Mouse (Mus musculus) adrenal gland, adult 18-20 months (tissue): Measurements from ENCODE around the gene Urgcp. TPM values are rescaled to one million over a fixed set of nuclear protein-coding genes. Genes with fewer than 3 reads are reported as not detected.

Source experiments
- DNase-seq, 2 experiments: peaks; one replicate each; pipeline ENCODE4 v3.0.0; 2021 to 2022; ENCODE audit warnings: low spot score in 2 of 2
- total RNA-seq, 2 experiments: library from RNA; stranded (reverse); gene quantifications; 1 replicate in 1 of 2; 2 replicates in 1 of 2; pipeline ENCODE4 v1.2.3; 2021

Gene Urgcp
- total RNA-seq, 2 experiments from 2014 or later: 70.4 to 74.7 TPM

GRCm38 (mm10) chr11:5788056-5789014, 26.2 kb upstream of the Urgcp start, which contains the start of gene Dbnl:
Gene Dbnl, plus strand, starts transcription at chr11:5788488.
- DNase-seq: peak; percentile 94 to 95

GRCm38 (mm10) chr11:5787671-5788055, 25.5 kb upstream of the Urgcp start:
- no peak for DNase-seq

DNA sequence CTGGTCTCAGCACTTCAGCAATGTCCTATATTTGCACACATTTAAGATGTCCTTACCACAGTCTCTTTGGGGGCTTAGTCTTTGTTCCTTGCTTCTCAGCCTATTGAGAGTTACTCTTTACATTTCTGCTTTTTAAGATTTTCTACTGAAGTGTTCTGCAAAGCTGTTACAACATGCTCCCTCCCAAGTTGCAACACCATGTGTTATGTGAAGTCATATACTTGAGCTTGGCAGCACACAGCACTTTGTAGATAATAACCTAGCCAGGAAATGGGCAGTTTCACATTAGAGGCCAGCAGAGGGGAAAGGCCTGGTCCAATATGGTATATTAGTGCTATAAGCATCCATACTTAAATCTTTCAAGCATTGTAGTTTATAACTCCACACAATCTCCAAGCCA, 23.6 kb upstream of the Urgcp start:
- no peak for DNase-seq

DNA sequence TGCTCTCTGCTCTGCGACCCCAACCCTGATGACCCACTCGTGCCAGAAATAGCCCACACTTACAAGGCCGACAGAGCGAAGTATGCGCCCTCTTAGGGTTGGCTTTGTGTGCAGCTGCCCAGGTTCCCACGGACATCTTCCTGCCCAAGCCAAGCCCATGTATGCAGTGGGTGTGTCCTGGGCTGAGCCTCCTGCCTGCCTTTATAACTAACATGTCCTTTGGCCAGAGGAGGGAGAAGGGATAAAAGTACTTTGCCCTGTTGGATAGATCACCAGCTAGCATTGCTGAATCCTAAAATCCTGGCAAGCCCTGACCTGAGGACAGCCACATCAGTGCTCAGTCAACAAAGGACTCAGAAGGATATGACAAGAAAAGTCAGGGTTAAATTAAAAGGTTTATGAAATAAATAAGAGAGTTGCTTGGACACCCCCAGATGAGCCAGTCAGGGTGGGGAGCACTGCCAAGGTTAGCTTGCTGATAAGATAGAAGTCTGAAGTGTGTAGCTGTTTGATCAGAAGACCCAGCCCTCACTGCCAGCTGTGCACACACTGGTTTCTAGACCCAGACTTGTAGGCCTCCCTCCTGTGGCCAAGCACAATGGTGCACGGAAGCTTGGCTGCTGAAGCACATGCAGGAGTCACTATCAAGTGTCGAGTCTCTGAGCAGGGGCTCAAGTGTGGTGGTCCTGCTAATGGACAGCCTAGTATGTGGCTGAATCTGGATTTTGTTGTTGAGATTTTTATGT, 20.2 kb upstream of the Urgcp start:
- DNase-seq: no peak

DNA sequence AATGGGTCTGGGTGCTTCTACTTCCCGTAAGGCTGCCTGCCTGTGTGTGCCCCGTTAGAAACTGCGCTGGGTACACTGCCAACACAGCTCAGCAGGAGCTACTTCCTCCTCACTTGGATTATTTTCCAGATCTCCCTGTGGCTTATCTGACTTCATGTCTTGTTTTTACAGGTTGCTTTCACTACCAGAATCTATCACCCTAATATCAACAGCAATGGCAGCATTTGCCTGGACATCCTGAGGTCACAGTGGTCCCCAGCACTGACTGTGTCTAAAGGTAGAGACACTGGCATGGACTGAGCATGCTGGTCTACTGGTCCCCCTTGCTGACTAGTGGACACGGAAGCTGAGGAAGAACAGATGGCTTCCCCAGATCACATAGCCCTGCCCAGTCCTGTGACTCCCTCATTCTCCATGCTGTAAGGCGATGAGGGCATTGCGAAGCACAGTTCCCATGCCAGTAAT, 17.9 kb upstream of the Urgcp start:
- no peak for DNase-seq

DNA sequence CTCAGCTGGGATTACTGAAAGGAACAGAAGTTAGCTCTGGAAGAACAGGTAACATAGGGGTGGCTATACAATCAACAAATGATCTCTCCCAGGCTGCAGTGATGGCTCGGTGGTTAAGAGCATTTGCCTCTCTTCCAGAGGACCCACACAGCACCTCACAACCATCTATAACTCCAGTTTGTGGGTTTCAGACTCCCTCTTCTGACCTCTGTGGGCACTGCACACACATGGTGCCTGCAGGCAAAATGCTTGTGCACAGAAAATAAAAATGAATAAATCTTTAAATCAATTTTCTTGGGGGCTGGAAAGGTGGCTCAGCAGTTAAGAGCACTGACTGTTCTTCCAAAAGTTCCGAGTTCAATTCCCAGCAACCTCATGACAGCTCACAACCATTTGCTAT, 16.3 kb upstream of the Urgcp start:
- DNase-seq: no peak

DNA sequence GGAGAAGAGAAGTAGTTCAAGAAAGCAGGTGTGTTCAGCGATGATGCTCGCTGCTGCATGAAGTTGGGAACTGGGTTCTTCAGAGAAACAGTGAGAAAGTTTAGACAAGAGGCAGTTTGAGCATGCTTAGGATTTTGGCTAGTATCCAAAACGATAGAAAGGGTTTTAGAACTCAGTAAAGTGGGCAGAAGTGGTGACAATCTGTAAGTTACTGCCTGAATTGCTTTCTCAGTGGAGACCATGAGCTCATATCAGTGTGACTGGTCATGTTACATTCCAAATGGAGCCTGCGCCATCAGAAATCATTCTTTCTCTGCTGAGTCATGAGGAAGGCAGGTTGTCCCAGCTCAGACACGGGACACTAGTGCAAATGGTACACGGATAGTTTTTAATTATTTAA, 3.8 kb upstream of the Urgcp start:
- DNase-seq: no peak

- no peak for DNase-seq
Observed at GRCm38 (mm10) chr11:5762633-5762982, 432 bp upstream of the Urgcp start.

DNA sequence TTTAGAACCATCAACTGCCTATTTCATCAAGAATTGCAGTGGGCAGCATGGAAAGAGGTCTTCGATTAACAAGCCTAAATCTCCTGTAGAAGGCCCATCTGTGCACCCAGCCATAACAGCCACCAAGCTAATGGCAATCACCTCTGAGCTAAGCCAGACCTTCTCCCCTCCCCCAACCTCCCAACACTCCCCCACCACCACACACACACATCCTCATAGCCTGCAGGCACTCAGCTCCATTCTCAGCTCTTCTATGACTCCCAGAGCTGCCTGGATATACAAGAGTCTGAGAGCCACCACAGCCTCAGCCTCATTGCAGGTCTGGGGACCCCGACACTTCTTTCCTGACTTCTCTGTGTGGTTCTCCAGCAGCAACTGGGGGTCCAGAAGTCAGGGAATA, 8.4 kb downstream of the Urgcp start:
- no peak for DNase-seq

GRCm38 (mm10) chr11:5744951-5745350, 17.2 kb downstream of the Urgcp start:
- DNase-seq: no peak

DNA sequence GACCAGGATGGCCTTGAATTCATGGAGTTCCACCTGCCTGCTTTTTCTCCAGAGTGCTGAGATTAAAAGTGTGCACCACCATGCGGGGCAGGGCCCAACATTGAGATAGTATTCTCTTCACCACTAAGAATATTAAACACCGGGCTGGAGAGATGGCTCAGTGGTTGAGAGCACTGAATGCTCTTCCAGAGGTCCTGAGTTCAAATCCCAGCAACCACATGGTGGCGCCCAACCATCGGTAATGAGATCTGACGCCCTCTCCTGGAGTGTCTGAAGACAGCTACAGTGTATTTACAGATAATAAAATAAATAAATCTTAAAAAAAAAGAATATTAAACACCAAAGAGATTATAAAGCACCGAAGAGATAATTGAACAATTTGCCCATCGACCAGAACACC, 20.1 kb downstream of the Urgcp start:
- DNase-seq: no peak

DNA sequence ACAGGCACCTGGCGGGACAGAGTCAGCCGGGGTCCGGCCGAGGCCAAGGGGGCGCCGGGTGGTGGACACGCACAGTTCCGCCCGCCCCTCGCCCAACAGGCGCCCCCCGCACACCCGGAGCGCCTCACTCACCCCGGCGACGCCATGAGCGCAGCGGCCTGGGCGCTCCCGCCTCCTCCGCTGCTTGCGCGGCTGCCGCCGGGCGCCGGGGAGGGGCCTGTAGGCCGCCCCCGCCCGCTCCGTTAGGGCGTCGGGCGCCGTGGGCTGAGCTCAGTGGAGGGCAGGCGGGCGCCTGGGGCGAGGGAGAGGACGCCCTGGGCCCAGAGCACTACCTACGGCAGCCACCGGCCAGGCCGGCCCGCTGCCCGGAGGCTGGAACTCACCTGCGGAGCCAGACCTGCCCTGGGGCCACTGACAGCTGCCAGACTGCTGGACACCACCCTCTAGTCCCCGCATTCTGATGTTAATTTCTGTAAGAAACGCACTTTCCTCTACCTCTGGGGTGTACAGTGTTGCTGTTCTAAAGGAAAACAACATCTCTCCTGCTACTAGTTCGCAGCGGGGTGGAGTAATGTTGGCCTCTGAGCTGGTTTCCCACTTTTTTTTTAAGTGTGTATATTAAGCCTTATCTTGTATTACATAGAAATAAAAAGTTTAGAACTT, 21.1 kb downstream of the Urgcp start:
- peak; percentile 82 to 83 for DNase-seq

DNA sequence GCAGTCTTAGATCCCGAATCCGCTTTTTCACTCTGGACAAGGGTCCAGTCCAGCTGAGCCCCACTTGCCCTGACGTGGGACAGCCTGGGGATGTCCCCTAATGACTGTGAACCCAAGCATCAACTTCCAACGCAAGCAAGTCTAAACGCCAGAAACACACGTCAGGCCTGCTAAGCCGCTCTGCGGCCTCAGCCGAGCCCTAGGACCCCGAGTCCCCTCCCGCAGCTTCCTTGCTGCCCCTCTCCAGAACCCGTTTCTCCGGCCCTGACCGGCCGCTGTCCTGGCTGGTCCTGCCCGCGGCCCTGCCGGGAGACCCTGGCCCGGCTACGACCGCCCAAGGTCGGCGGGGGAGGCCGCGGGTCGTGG, 21.6 kb downstream of the Urgcp start:
- DNase-seq: no peak

DNA sequence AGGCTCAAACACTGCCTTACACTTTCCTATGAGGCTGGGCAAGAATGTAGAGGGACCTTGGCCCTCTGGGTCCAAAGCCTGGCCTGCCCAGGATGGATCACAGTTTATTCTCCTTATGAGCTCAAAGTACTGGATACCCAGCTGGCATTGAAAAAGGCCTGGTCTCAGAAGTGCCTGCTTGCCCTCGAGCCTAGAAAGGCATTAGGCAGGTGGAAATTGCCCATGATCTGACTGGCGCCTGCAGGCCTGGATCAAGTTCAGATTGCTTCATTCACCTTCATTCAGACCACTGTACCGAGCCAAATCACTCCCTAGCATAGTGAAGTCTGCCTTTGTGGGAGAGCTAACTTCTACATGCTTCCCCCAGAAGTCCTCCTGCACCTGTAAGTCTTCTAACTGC, 22.3 kb downstream of the Urgcp start:
- DNase-seq: no peak

GRCm38 (mm10) chr11:5738888-5739632, 23.1 kb downstream of the Urgcp start:
- no peak for DNase-seq

- DNase-seq: no peak
Observed at GRCm38 (mm10) chr11:5737137-5737536, 25.0 kb downstream of the Urgcp start.

- no peak for DNase-seq
Observed at GRCm38 (mm10) chr11:5734323-5734722, 27.9 kb downstream of the Urgcp start.

GRCm38 (mm10) chr11:5732401-5732800, 29.8 kb downstream of the Urgcp start:
- DNase-seq: no peak

DNA sequence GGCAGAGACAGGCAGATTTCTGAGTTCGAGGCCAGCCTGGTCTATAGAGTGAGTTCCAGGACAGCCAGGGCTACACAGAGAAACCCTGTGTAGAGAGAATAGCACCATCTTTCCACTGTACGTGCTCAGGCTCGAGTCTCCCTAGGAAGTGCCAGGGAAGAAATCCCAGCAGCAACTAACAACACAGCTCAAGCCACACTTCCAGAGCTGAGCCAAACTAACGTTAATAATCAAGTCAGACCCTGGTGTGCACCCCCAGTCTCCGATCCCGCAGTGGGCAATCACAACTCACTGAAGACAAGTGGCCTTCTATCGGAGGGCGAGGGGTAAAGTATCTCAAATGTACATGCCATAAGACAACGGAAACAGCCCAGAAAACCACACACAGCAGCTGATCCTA, 32.6 kb downstream of the Urgcp start:
- DNase-seq: no peak

- DNase-seq: no peak
Observed at GRCm38 (mm10) chr11:5718611-5719354, 43.4 kb downstream of the Urgcp start.
